Mouse (Mus musculus) intestine, postnatal 0 days (tissue): ENCODE data around the gene Krtap12-1. TPM values are rescaled to one million over a fixed set of nuclear protein-coding genes. Genes with fewer than 3 reads are reported as not detected.

Experiments used
- ATAC-seq: fragments of 200-750 bp; cut with Nextera tagmentation; 2 replicates; pipeline ENCODE4 v1.8.0; 2017; ENCODE audit warnings: mild to moderate bottlenecking, moderate TSS enrichment, moderate library complexity
- H3K27ac ChIP-seq: fragments of 300-500 bp; sonication (generic); 2 replicates; pipeline ENCODE4 v1.5.1; 2014; ENCODE audit warnings: mild to moderate bottlenecking, low read depth, low read length, moderate library complexity
- H3K27me3 ChIP-seq: fragments of 300-500 bp; sonication (generic); replicated peaks from 2 replicates; pipeline ENCODE4 v1.6.1; 2014; ENCODE audit warnings: low read length, mixed read lengths; ENCODE audit not compliant: control insufficient read depth, insufficient read depth
- H3K36me3 ChIP-seq: fragments of 300-500 bp; sonication (generic); 2 replicates; pipeline ENCODE4 v1.6.1; 2014; ENCODE audit warnings: mild to moderate bottlenecking, moderate library complexity; ENCODE audit not compliant: control insufficient read depth, insufficient read depth
- H3K4me1 ChIP-seq: fragments of 300-500 bp; sonication (generic); replicated peaks from 2 replicates; pipeline ENCODE4 v1.6.1; 2014; ENCODE audit warnings: antibody characterized with exemption, low read length, mixed read lengths; ENCODE audit not compliant: control insufficient read depth, insufficient read depth
- H3K4me2 ChIP-seq: fragments of 300-500 bp; sonication (generic); replicated peaks from 2 replicates; pipeline ENCODE4 v1.6.1; 2014; ENCODE audit warnings: low read depth, mild to moderate bottlenecking, moderate library complexity
- H3K4me3 ChIP-seq: fragments of 300-500 bp; sonication (generic); 2 replicates; pipeline ENCODE4 v1.5.1; 2014; ENCODE audit warnings: low read depth, low read length
- H3K9ac ChIP-seq: fragments of 300-500 bp; sonication (generic); 2 replicates; pipeline ENCODE4 v1.6.1; 2014; ENCODE audit warnings: mild to moderate bottlenecking, low read depth, low read length
- H3K9me3 ChIP-seq: fragments of 300-500 bp; sonication (generic); 2 replicates; pipeline ENCODE4 v1.6.1; 2016; ENCODE audit warnings: mixed run types; ENCODE audit not compliant: control insufficient read depth
- CTCF ChIP-seq: sonication (generic); IDR thresholded peaks from 2 replicates; pipeline ENCODE4 v1.5.1; 2016; ENCODE audit warnings: low read depth, mild to moderate bottlenecking, control low read depth, antibody characterized with exemption, moderate library complexity
- WGBS: fragments of 180-500 bp; shearing (Covaris S2); extraction: QIAGEN DNeasy Blood & Tissue Kit; methylation state at CpG from one replicate; pipeline ENCODE4 v1.1.7; 2014; 5-methylcytosine and 5-hydroxymethylcytosine counted together
- polyA plus RNA-seq: library from polyadenylated mRNA; unstranded; fragments of >200 nt; fragmentation: Nextera tagmentation; extraction: Ambion mirVana; gene quantifications from 2 replicates; pipeline ENCODE4 v1.2.1, GENCODE M21; 2015

Krtap12-1 gene
- polyA plus RNA-seq, 1 experiment from 2014 or later = not detected

GRCm38 (mm10) chr10:77713734-77714133, 6.7 kb upstream of the Krtap12-1 start:
- Histone ChIP-seq H3K27me3 (no peaks in the 10 kb centered on the region), H3K36me3 (no peaks in the 10 kb centered on the region), H3K9me3 (no peaks in the 10 kb centered on the region), H3K4me3 (no peak overlapping the region), H3K27ac (no peak overlapping the region), H3K4me1 (no peaks in the 10 kb centered on the region), H3K9ac (no peak overlapping the region), H3K4me2 (no peak overlapping the region)
- TF ChIP-seq CTCF = no peak
- ATAC-seq = no peak
- 56% methylated on average over 4 of the region's 4 CpGs for WGBS

GRCm38 (mm10) chr10:77715507-77715906, 4.9 kb upstream of the Krtap12-1 start, which contains the start of gene Gm10142:
Gene Gm10142, plus strand, starts transcription at chr10:77715807.
- ATAC-seq = no peak
- TF ChIP-seq CTCF = no peak
- Histone ChIP-seq H3K4me3 (no peak within 1 kb of the TSS), H3K4me1 (no peaks in the 10 kb centered on the region), H3K36me3 (no peaks in the 10 kb centered on the region), H3K27me3 (no peaks in the 10 kb centered on the region), H3K9ac (no peak within 1 kb of the TSS), H3K9me3 (no peaks in the 10 kb centered on the region), H3K27ac (no peak within 1 kb of the TSS), H3K4me2 (no peak within 1 kb of the TSS)
- WGBS = 85% methylated on average over 1 of the region's 1 CpGs

- H3K4me3 ChIP-seq = no peak overlapping the region
- H3K4me1 ChIP-seq = no peaks in the 10 kb centered on the region
- H3K9ac ChIP-seq = no peak overlapping the region
- peak; percentile 31 for TF ChIP-seq CTCF
- H3K27me3 ChIP-seq = no peaks in the 10 kb centered on the region
- H3K4me2 ChIP-seq = no peak overlapping the region
- H3K36me3 ChIP-seq = no peaks in the 10 kb centered on the region
- no peak for ATAC-seq
- no peak overlapping the region for H3K27ac ChIP-seq
- WGBS = 79% methylated on average over 8 of the region's 8 CpGs
- H3K9me3 ChIP-seq = no peaks in the 10 kb centered on the region
These were observed 4.5 kb downstream of the Krtap12-1 start for GRCm38 (mm10) chr10:77724855-77725254.

GRCm38 (mm10) chr10:77726186-77726585, 5.8 kb downstream of the Krtap12-1 start, which contains the start of gene Gm10100:
Gene Gm10100, plus strand, starts transcription at chr10:77726486.
- no peaks in the 10 kb centered on the region for H3K4me1 ChIP-seq
- no peak within 1 kb of the TSS for H3K27ac ChIP-seq
- H3K4me3 ChIP-seq = no peak within 1 kb of the TSS
- no peak for ATAC-seq
- 28% methylated on average over 3 of the region's 3 CpGs for WGBS
- TF ChIP-seq CTCF = no peak
- no peaks in the 10 kb centered on the region for H3K27me3 ChIP-seq
- H3K36me3 ChIP-seq = no peaks in the 10 kb centered on the region
- no peak within 1 kb of the TSS for H3K9ac ChIP-seq
- no peaks in the 10 kb centered on the region for H3K9me3 ChIP-seq
- no peak within 1 kb of the TSS for H3K4me2 ChIP-seq

- H3K9me3 ChIP-seq = no peaks in the 10 kb centered on the region
- H3K36me3 ChIP-seq = no peaks in the 10 kb centered on the region
- no peak overlapping the region for H3K27ac ChIP-seq
- no peaks in the 10 kb centered on the region for H3K27me3 ChIP-seq
- no peak overlapping the region for H3K9ac ChIP-seq
- peak; percentile 45 for TF ChIP-seq CTCF
- H3K4me3 ChIP-seq = no peak overlapping the region
- no peak overlapping the region for H3K4me2 ChIP-seq
- WGBS = 77% methylated on average over 4 of the region's 4 CpGs
- ATAC-seq = no peak
- no peaks in the 10 kb centered on the region for H3K4me1 ChIP-seq
These were observed 7.9 kb downstream of the Krtap12-1 start for GRCm38 (mm10) chr10:77728280-77728679.

GRCm38 (mm10) chr10:77729241-77729640, 8.8 kb downstream of the Krtap12-1 start:
- Histone ChIP-seq H3K27ac (no peak overlapping the region), H3K4me1 (no peaks in the 10 kb centered on the region), H3K4me3 (no peak overlapping the region), H3K27me3 (no peaks in the 10 kb centered on the region), H3K36me3 (no peaks in the 10 kb centered on the region), H3K9ac (no peak overlapping the region), H3K4me2 (no peak overlapping the region), H3K9me3 (no peaks in the 10 kb centered on the region)
- TF ChIP-seq CTCF = peak; percentile 64
- no peak for ATAC-seq
- 46% methylated on average over 4 of the region's 4 CpGs for WGBS

- no peaks in the 10 kb centered on the region for H3K27me3 ChIP-seq
- no peak for ATAC-seq
- TF ChIP-seq CTCF = no peak
- H3K27ac ChIP-seq = no peak overlapping the region
- H3K36me3 ChIP-seq = no peaks in the 10 kb centered on the region
- WGBS = 97% methylated on average over 1 of the region's 1 CpGs
- H3K4me1 ChIP-seq = no peaks in the 10 kb centered on the region
- no peak overlapping the region for H3K9ac ChIP-seq
- H3K9me3 ChIP-seq = no peaks in the 10 kb centered on the region
- H3K4me3 ChIP-seq = no peak overlapping the region
- no peak overlapping the region for H3K4me2 ChIP-seq
These were observed 15.5 kb downstream of the Krtap12-1 start for GRCm38 (mm10) chr10:77735928-77736327.
